Mouse (Mus musculus) forebrain, embryonic 15.5 days (tissue): Measurements from ENCODE around the gene Flnc. TPM values are rescaled to one million over a fixed set of nuclear protein-coding genes. Genes with fewer than 3 reads are reported as not detected.

Experiments used
- ATAC-seq: fragments of 200-750 bp; cut with Nextera tagmentation; replicated peaks from 2 replicates; pipeline ENCODE4 v1.8.0; 2017; ENCODE audit warnings: mild to moderate bottlenecking, moderate TSS enrichment, moderate library complexity
- H3K27ac ChIP-seq: fragments of 300-500 bp; sonication (generic); replicated peaks from 2 replicates; pipeline ENCODE4 v1.5.1; 2015; ENCODE audit warnings: mild to moderate bottlenecking, inconsistent platforms
- H3K27me3 ChIP-seq: fragments of 300-500 bp; sonication (generic); 2 replicates; pipeline ENCODE4 v1.6.1; 2015; ENCODE audit warnings: inconsistent platforms
- H3K36me3 ChIP-seq: fragments of 300-500 bp; sonication (generic); 2 replicates; pipeline ENCODE4 v1.6.1; 2015; ENCODE audit warnings: mild to moderate bottlenecking, inconsistent platforms
- H3K4me1 ChIP-seq: fragments of 300-500 bp; sonication (generic); 2 replicates; pipeline ENCODE4 v1.6.1; 2015; ENCODE audit warnings: inconsistent platforms
- H3K4me2 ChIP-seq: fragments of 300-500 bp; sonication (generic); replicated peaks from 2 replicates; pipeline ENCODE4 v1.6.1; 2015; ENCODE audit warnings: mild to moderate bottlenecking, inconsistent platforms
- H3K4me3 ChIP-seq: fragments of 300-500 bp; sonication (generic); 2 replicates; pipeline ENCODE4 v1.5.1; 2015; ENCODE audit warnings: mild to moderate bottlenecking, inconsistent platforms
- H3K9ac ChIP-seq: fragments of 300-500 bp; sonication (generic); replicated peaks from 2 replicates; pipeline ENCODE4 v1.6.1; 2015; ENCODE audit warnings: mild to moderate bottlenecking, inconsistent platforms
- H3K9me3 ChIP-seq: fragments of 300-500 bp; sonication (generic); 2 replicates; pipeline ENCODE4 v1.6.1; 2016; ENCODE audit warnings: inconsistent platforms
- WGBS: fragments of 180-500 bp; shearing (Covaris S2); methylation state at CpG from one replicate; pipeline ENCODE4 v1.1.7; 2015; ENCODE audit warnings: mixed read lengths; 5-methylcytosine and 5-hydroxymethylcytosine counted together
- polyA plus RNA-seq: library from polyadenylated mRNA; unstranded; fragments of >200 nt; fragmentation: Nextera tagmentation; extraction: Ambion mirVana; gene quantifications from 2 replicates; pipeline ENCODE4 v1.2.1, GENCODE M21; 2015

Flnc gene
- polyA plus RNA-seq, 1 experiment from 2014 or later: 2.0 TPM

- 9% methylated on average over 27 of the region's 27 CpGs for WGBS
- Histone ChIP-seq H3K27ac (no peak overlapping the region), H3K9ac (no peak overlapping the region), H3K36me3 (no peaks in the 10 kb centered on the region), H3K9me3 (no peaks in the 10 kb centered on the region), H3K4me1 (peaks cover 53% of the 10 kb centered on the region), H3K4me2 (peak overlapping the region; percentile 80), H3K4me3 (peak overlapping the region; percentile 45), H3K27me3 (peaks cover 25% of the 10 kb centered on the region)
- no peak for ATAC-seq
Observed at GRCm38 (mm10) chr6:29433804-29434795, 1.0 kb downstream of the Flnc start.

GRCm38 (mm10) chr6:29434911-29435691 is 2.0 kb downstream of the Flnc start:
- Histone ChIP-seq H3K4me3 (no peak overlapping the region), H3K9ac (no peak overlapping the region), H3K4me1 (peaks cover 53% of the 10 kb centered on the region), H3K27ac (peak overlapping the region; percentile 40), H3K9me3 (no peaks in the 10 kb centered on the region), H3K27me3 (peaks cover 25% of the 10 kb centered on the region), H3K4me2 (peak overlapping the region; percentile 22), H3K36me3 (no peaks in the 10 kb centered on the region)
- ATAC-seq: peak; percentile 23; the same call in 1 of the 2 replicates
- 6% methylated on average over 13 of the region's 13 CpGs for WGBS

DNA sequence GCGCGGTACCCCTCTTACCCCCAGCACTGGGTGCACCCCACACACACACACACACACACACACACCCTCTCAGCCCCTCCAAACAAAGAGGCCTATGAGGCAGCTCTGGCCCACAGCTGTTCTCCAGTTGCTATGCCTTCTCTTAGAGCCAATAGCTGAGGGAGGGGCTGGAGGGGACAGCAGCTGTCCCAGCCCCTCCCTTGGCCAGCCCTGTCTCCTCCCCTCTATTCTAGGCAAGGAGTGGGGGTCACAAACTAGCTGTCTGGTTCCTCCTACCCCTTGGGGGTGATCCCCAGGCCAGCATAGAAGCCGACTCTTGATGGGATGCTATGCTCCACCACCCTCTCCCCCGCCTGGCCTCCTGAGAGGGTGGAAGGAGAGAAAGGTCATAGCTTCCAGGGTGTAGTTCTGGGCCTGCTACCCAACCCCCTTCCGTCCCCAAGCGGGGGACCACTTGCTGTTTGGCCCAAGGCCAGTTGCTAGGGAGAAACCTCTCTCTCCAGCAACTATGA is 2.9 kb downstream of the Flnc start:
- H3K4me3 ChIP-seq: no peak overlapping the region
- H3K27ac ChIP-seq: peak overlapping the region; percentile 40
- H3K4me1 ChIP-seq: peaks cover 53% of the 10 kb centered on the region
- 13% methylated on average over 6 of the region's 6 CpGs for WGBS
- H3K4me2 ChIP-seq: 0 out of 2 replicates have a peak overlapping the region, but pooled peaks have one; percentile 14
- peaks cover 25% of the 10 kb centered on the region for H3K27me3 ChIP-seq
- H3K9me3 ChIP-seq: no peaks in the 10 kb centered on the region
- ATAC-seq: 0 out of 2 replicates have a peak, but pooled peaks have one; percentile 38
- H3K9ac ChIP-seq: no peak overlapping the region
- no peaks in the 10 kb centered on the region for H3K36me3 ChIP-seq

- Histone ChIP-seq H3K27me3 (peaks cover 25% of the 10 kb centered on the region), H3K27ac (peak overlapping the region; percentile 5; the same call in 1 of the 2 replicates), H3K36me3 (no peaks in the 10 kb centered on the region), H3K9ac (no peak overlapping the region), H3K4me3 (no peak overlapping the region), H3K4me2 (no peak overlapping the region), H3K9me3 (no peaks in the 10 kb centered on the region), H3K4me1 (peaks cover 49% of the 10 kb centered on the region)
- 7% methylated on average over 11 of the region's 11 CpGs for WGBS
- peak; percentile 34; the same call in 1 of the 2 replicates for ATAC-seq
Observed at GRCm38 (mm10) chr6:29436461-29436934, 3.4 kb downstream of the Flnc start.

- ATAC-seq: no peak
- Histone ChIP-seq H3K4me2 (no peak overlapping the region), H3K9me3 (no peaks in the 10 kb centered on the region), H3K4me3 (no peak overlapping the region), H3K4me1 (peaks cover 24% of the 10 kb centered on the region), H3K9ac (no peak overlapping the region), H3K27me3 (peaks cover 13% of the 10 kb centered on the region), H3K27ac (no peak overlapping the region), H3K36me3 (no peaks in the 10 kb centered on the region)
- WGBS: 74% methylated on average over 4 of the region's 4 CpGs
Observed at GRCm38 (mm10) chr6:29439251-29439650, 6.2 kb downstream of the Flnc start.

GRCm38 (mm10) chr6:29439789-29440188 is 6.7 kb downstream of the Flnc start:
- Histone ChIP-seq H3K27ac (no peak overlapping the region), H3K9me3 (no peaks in the 10 kb centered on the region), H3K4me3 (no peak overlapping the region), H3K9ac (no peak overlapping the region), H3K4me2 (no peak overlapping the region), H3K36me3 (no peaks in the 10 kb centered on the region), H3K4me1 (peaks cover 19% of the 10 kb centered on the region), H3K27me3 (peaks cover 9% of the 10 kb centered on the region; the same call in 1 of the 2 replicates)
- 85% methylated on average over 6 of the region's 6 CpGs for WGBS
- ATAC-seq: no peak

DNA sequence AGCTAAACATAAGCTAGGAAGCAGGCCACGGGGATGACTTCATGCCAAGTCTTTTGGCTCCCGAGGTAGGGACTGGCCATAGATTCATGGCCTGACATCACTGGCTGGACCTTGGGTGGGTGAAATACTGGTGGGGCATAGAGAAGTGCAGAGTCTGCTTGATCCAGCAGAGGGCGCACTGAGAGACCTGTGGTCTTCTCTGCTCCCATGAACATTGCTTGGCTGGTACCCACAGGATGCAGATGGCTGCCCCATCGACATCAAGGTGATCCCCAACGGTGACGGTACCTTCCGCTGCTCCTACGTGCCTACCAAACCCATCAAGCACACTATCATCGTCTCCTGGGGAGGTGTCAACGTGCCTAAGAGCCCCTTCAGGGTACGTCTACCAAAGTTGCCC is 11.7 kb downstream of the Flnc start:
- Histone ChIP-seq H3K4me1 (no peaks in the 10 kb centered on the region), H3K36me3 (no peaks in the 10 kb centered on the region), H3K4me2 (no peak overlapping the region), H3K9ac (no peak overlapping the region), H3K9me3 (no peaks in the 10 kb centered on the region), H3K4me3 (no peak overlapping the region), H3K27me3 (no peaks in the 10 kb centered on the region), H3K27ac (no peak overlapping the region)
- 72% methylated on average over 11 of the region's 11 CpGs for WGBS
- no peak for ATAC-seq

DNA sequence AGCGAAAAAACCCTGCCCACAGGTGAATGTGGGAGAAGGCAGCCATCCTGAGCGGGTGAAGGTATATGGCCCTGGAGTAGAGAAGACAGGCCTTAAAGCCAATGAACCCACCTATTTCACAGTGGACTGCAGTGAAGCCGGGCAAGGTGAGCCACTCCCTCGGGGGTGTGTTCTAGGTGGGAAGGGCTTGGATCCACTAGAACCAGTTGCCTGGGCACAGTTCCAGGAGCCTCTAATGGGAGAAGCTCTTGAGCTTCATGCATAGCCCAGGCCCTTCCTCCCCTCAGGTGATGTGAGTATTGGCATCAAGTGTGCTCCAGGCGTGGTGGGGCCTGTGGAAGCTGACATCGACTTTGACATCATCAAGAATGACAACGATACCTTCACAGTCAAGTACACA is 12.3 kb downstream of the Flnc start:
- H3K27me3 ChIP-seq: no peaks in the 10 kb centered on the region
- H3K4me1 ChIP-seq: no peaks in the 10 kb centered on the region
- whole genome bisulfite sequencing: 96% methylated on average over 7 of the region's 7 CpGs
- no peaks in the 10 kb centered on the region for H3K9me3 ChIP-seq
- no peak overlapping the region for H3K4me2 ChIP-seq
- no peak overlapping the region for H3K9ac ChIP-seq
- no peaks in the 10 kb centered on the region for H3K36me3 ChIP-seq
- ATAC-seq: no peak
- H3K4me3 ChIP-seq: no peak overlapping the region
- H3K27ac ChIP-seq: no peak overlapping the region

DNA sequence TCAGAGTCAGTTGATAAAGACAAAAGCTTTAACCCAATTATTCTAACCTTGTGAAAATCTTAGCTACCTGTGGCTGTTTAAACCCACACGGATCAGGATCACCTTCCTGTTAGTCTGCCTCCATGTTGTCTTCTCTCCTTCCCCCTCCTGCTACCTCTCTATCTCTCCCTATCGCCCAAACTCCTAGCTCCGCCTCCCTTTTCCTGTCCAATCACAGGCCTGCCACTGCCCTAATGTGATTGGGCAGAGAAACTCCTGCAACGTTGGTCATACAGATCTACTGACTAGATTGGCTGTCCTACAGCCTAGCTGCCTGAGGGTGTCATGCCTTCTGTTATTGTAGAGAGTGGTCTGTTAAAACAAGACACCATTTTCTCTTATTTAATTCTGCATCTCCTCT is 16.8 kb downstream of the Flnc start:
- no peak overlapping the region for H3K27ac ChIP-seq
- WGBS: 32% methylated on average over 4 of the region's 4 CpGs
- no peaks in the 10 kb centered on the region for H3K9me3 ChIP-seq
- H3K4me3 ChIP-seq: no peak overlapping the region
- H3K4me2 ChIP-seq: no peak overlapping the region
- no peak for ATAC-seq
- no peaks in the 10 kb centered on the region for H3K27me3 ChIP-seq
- no peak overlapping the region for H3K9ac ChIP-seq
- H3K36me3 ChIP-seq: no peaks in the 10 kb centered on the region
- no peaks in the 10 kb centered on the region for H3K4me1 ChIP-seq

DNA sequence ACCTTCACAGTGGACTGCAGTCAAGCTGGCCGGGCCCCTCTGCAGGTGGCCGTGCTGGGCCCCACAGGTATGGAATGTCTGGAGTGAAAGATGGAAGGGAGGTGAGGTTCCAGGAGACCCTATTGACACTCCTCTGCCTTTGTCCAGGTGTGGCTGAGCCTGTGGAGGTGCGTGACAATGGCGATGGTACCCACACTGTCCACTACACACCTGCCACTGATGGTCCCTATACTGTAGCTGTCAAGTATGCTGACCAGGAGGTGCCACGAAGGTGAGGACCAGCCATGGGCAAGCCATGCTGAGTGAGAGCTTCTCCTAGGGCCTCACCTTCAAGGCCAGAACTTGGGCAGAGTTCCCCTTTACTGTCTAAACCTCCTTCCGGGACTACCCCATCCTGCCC is 17.6 kb downstream of the Flnc start:
- Histone ChIP-seq H3K27me3 (no peaks in the 10 kb centered on the region), H3K36me3 (no peaks in the 10 kb centered on the region), H3K4me2 (no peak overlapping the region), H3K4me1 (no peaks in the 10 kb centered on the region), H3K4me3 (no peak overlapping the region), H3K9ac (no peak overlapping the region), H3K27ac (no peak overlapping the region), H3K9me3 (no peaks in the 10 kb centered on the region)
- WGBS: 89% methylated on average over 6 of the region's 6 CpGs
- ATAC-seq: no peak

DNA sequence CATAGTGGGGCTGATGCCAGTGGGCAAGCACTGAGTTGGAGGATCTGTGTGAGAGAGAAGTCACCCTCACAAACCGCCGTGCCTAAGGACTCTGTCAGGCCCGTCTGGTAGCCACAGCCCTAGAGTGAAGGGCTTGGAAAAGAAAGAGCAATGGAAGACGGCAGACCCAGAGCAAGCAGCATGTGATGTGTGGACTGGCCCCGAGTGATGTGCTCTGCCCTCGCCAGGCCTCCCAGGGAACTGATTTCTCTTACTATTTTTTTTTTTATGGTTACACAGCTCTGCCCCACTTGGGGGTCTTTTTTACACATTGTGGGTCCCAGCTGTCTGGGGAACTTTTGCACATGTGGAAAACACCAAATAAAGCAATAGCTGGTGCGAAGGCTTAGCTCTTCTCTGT is 28.4 kb downstream of the Flnc start:
- WGBS: 58% methylated on average over 7 of the region's 7 CpGs
- no peak overlapping the region for H3K9ac ChIP-seq
- H3K9me3 ChIP-seq: no peaks in the 10 kb centered on the region
- H3K36me3 ChIP-seq: no peaks in the 10 kb centered on the region
- no peaks in the 10 kb centered on the region for H3K4me1 ChIP-seq
- H3K4me2 ChIP-seq: no peak overlapping the region
- H3K27ac ChIP-seq: no peak overlapping the region
- no peak overlapping the region for H3K4me3 ChIP-seq
- ATAC-seq: no peak
- no peaks in the 10 kb centered on the region for H3K27me3 ChIP-seq

DNA sequence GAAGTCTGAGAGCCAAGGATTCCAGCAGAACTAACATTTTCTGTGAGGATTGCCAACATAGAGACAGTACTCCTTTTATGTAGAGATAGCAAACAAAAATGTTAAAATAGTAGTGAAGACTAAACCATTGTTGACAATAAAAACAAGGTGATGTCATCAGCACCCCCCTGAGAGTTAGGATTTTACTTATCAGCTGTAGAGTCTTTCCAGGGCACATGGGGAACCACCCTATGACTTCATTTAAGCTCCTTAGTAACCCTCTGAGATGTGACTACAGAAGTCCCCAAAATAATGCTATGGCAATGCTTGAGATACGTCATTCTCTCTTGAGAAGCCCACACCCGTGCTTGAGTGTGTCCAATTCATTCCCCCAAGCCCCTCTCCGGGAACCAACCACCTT is 30.3 kb downstream of the Flnc start:
- no peak overlapping the region for H3K4me2 ChIP-seq
- no peaks in the 10 kb centered on the region for H3K9me3 ChIP-seq
- H3K4me3 ChIP-seq: no peak overlapping the region
- H3K9ac ChIP-seq: no peak overlapping the region
- no peak for ATAC-seq
- no peaks in the 10 kb centered on the region for H3K36me3 ChIP-seq
- no peak overlapping the region for H3K27ac ChIP-seq
- H3K4me1 ChIP-seq: peaks cover under 1% of the 10 kb centered on the region
- no peaks in the 10 kb centered on the region for H3K27me3 ChIP-seq
- WGBS: 82% methylated on average over 3 of the region's 3 CpGs
